Mouse (Mus musculus) stomach, embryonic 15.5 days (tissue): ENCODE results near the gene Afm. TPM values are rescaled to one million over a fixed set of nuclear protein-coding genes. Genes with fewer than 3 reads are reported as not detected.

Experiments
- ATAC-seq: fragments of 200-750 bp; cut with Nextera tagmentation; 2 replicates; pipeline ENCODE4 v1.8.0; 2017; ENCODE audit warnings: low read depth, moderate number of reproducible peaks, moderate TSS enrichment; ENCODE audit not compliant: insufficient read depth, low FRiP score
- H3K27ac ChIP-seq: fragments of 300-500 bp; sonication (generic); 2 replicates; pipeline ENCODE4 v1.5.1; 2015; ENCODE audit warnings: mild to moderate bottlenecking, inconsistent platforms
- H3K27me3 ChIP-seq: fragments of 300-500 bp; sonication (generic); replicated peaks from 2 replicates; pipeline ENCODE4 v1.6.1; 2015; ENCODE audit warnings: inconsistent platforms
- H3K36me3 ChIP-seq: fragments of 300-500 bp; sonication (generic); 2 replicates; pipeline ENCODE4 v1.6.1; 2015; ENCODE audit warnings: inconsistent platforms
- H3K4me1 ChIP-seq: fragments of 300-500 bp; sonication (generic); 2 replicates; pipeline ENCODE4 v1.6.1; 2015; ENCODE audit warnings: inconsistent platforms
- H3K4me2 ChIP-seq: fragments of 300-500 bp; sonication (generic); 2 replicates; pipeline ENCODE4 v1.6.1; 2015; ENCODE audit warnings: mild to moderate bottlenecking, inconsistent platforms
- H3K4me3 ChIP-seq: fragments of 300-500 bp; sonication (generic); replicated peaks from 2 replicates; pipeline ENCODE4 v1.5.1; 2015; ENCODE audit warnings: inconsistent platforms
- H3K9ac ChIP-seq: fragments of 300-500 bp; sonication (generic); 2 replicates; pipeline ENCODE4 v1.6.1; 2015; ENCODE audit warnings: inconsistent platforms
- H3K9me3 ChIP-seq: fragments of 300-500 bp; sonication (generic); 2 replicates; pipeline ENCODE4 v1.6.1; 2016; ENCODE audit warnings: inconsistent platforms
- WGBS: fragments of 180-500 bp; shearing (Covaris S2); methylation state at CpG from one replicate; pipeline ENCODE4 v1.1.7; 2015; 5-methylcytosine and 5-hydroxymethylcytosine counted together
- polyA plus RNA-seq: library from polyadenylated mRNA; unstranded; fragments of >200 nt; fragmentation: Nextera tagmentation; extraction: Ambion mirVana; gene quantifications from 2 replicates; pipeline ENCODE4 v1.2.1, GENCODE M21; 2015

Afm gene
- polyA plus RNA-seq, 1 experiment from 2014 or later, result 6.4 TPM

DNA sequence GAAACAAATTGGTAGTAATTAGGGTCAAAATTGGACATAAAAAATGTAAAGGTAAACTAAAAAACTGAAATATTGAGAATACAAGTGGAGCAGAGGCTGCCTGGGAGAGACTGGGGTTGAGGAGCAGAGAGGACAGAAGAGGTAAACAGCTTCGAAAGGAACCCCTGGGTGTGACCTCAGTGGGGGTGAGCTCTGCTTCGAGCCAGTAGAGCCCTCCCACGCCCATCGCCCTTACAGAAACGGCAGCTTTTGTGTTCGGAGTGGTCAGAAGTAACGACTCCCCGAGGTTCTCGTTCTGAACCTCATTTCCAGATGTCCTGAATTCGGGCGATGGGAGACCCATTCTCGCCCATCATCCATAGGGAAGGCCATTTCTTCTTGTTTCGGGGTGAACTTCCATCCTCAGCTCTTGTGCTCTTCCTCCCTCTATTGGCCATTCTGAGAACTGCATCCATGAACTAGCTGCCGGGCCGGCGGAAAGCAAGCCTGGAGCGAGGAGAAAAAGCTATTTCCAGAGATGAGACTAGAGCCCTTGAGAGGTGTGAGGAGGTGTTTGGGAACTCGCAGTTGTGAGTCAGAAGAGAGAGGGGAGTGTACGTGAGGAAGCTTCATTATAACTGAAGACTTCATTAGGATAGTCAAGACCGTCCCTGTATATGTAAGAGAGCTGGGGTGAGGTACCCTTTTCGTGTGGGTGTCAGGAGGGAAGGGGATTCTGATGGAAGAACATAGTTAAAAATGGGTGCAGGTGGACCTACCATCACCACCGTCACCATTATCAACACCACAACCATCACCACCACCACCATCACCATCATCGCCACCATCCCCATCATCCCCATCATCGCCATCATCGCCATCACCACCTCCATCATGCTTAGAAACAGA is 70.2 kb downstream of the Afm start:
- 24% methylated on average over 25 of the region's 25 CpGs for WGBS
- Histone ChIP-seq H3K36me3 (no peaks in the 10 kb centered on the region), H3K4me2 (peak overlapping the region; percentile 65), H3K9me3 (no peaks in the 10 kb centered on the region), H3K4me3 (peak overlapping the region; percentile 38), H3K27me3 (no peaks in the 10 kb centered on the region), H3K4me1 (0 out of 2 replicates have a peak, but pooled peaks cover 6% of the 10 kb centered on the region), H3K9ac (no peak overlapping the region), H3K27ac (no peak overlapping the region)
- no peak for ATAC-seq

- Histone ChIP-seq H3K9me3 (no peaks in the 10 kb centered on the region), H3K4me3 (no peak overlapping the region), H3K4me2 (no peak overlapping the region), H3K27me3 (no peaks in the 10 kb centered on the region), H3K9ac (no peak overlapping the region), H3K36me3 (no peaks in the 10 kb centered on the region), H3K27ac (no peak overlapping the region), H3K4me1 (0 out of 2 replicates have a peak, but pooled peaks cover 6% of the 10 kb centered on the region)
- ATAC-seq, result no peak
- WGBS, result 82% methylated on average over 10 of the region's 10 CpGs
These were observed 71.9 kb downstream of the Afm start for GRCm38 (mm10) chr5:90590676-90591075.

- no peaks in the 10 kb centered on the region for H3K36me3 ChIP-seq
- no peak overlapping the region for H3K27ac ChIP-seq
- no peak overlapping the region for H3K9ac ChIP-seq
- no peak for ATAC-seq
- no peak overlapping the region for H3K4me2 ChIP-seq
- no peaks in the 10 kb centered on the region for H3K9me3 ChIP-seq
- H3K4me3 ChIP-seq, result no peak overlapping the region
- no peaks in the 10 kb centered on the region for H3K27me3 ChIP-seq
- WGBS, result 64% methylated on average over 6 of the region's 6 CpGs
- 0 out of 2 replicates have a peak, but pooled peaks cover 6% of the 10 kb centered on the region for H3K4me1 ChIP-seq
These were observed 73.2 kb downstream of the Afm start for GRCm38 (mm10) chr5:90591936-90592335.

DNA sequence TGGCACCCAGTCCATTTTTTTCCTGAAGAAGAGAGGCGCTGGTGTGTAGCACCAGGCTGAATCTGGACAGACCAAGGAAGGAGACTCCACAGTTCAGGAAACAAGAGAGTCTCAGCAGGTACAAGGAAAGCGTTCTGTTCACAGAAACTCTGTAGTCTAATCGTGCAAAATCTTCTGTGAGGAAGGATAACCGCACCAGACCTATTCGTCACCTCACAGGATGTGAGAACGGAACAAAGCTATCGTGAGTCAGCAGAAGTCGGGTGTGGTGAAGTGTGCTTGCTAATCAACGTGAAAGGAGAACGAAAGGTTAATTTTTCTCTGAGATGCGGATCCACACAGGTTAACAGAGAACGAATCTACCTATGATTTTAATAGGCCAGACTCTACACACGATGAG is 76.2 kb downstream of the Afm start:
- H3K4me2 ChIP-seq, result no peak overlapping the region
- H3K9me3 ChIP-seq, result no peaks in the 10 kb centered on the region
- 0 out of 2 replicates have a peak, but pooled peaks cover 6% of the 10 kb centered on the region for H3K4me1 ChIP-seq
- no peaks in the 10 kb centered on the region for H3K27me3 ChIP-seq
- no peak overlapping the region for H3K4me3 ChIP-seq
- no peak for ATAC-seq
- 73% methylated on average over 13 of the region's 13 CpGs for WGBS
- H3K9ac ChIP-seq, result no peak overlapping the region
- no peak overlapping the region for H3K27ac ChIP-seq
- H3K36me3 ChIP-seq, result no peaks in the 10 kb centered on the region

DNA sequence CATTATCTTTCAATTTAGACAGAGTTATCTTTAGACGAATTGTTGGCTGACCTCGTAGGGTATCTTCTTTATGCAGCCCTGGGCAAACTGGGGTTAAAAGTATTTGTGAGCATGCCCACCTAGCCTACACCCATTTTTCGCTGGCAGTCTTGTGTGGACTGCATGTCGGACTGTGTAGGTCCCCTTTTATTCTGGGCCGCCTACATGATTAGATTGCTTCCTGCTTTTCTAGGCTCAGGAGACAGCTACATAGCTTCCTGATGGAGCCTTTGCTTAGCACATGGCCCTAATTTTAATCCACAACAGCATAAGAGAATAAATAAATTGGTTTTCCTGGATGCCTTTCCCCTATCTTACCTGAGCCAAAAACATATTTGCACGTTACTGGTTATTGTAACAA is 77.4 kb downstream of the Afm start:
- H3K4me3 ChIP-seq, result no peak overlapping the region
- H3K9ac ChIP-seq, result no peak overlapping the region
- ATAC-seq, result no peak
- H3K27me3 ChIP-seq, result no peaks in the 10 kb centered on the region
- H3K4me2 ChIP-seq, result no peak overlapping the region
- no peaks in the 10 kb centered on the region for H3K9me3 ChIP-seq
- no peaks in the 10 kb centered on the region for H3K36me3 ChIP-seq
- no peak overlapping the region for H3K27ac ChIP-seq
- WGBS, result 76% methylated on average over 6 of the region's 6 CpGs
- H3K4me1 ChIP-seq, result 0 out of 2 replicates have a peak, but pooled peaks cover 6% of the 10 kb centered on the region

- no peak overlapping the region for H3K4me3 ChIP-seq
- no peak overlapping the region for H3K9ac ChIP-seq
- no peak overlapping the region for H3K27ac ChIP-seq
- 17% methylated on average over 6 of the region's 6 CpGs for WGBS
- no peaks in the 10 kb centered on the region for H3K9me3 ChIP-seq
- ATAC-seq, result no peak
- no peaks in the 10 kb centered on the region for H3K36me3 ChIP-seq
- H3K4me1 ChIP-seq, result no peaks in the 10 kb centered on the region
- no peaks in the 10 kb centered on the region for H3K27me3 ChIP-seq
- H3K4me2 ChIP-seq, result no peak overlapping the region
These were observed 82.7 kb downstream of the Afm start for GRCm38 (mm10) chr5:90601469-90601868.

Other genes starting within 250 kb of the Afm start
- 23.9 and 25.3 TPM in 2 replicates for gene Ankrd17, start 152.4 kb upstream of the Afm start, polyA plus RNA-seq
- gene Gm9958, start 151.7 kb upstream of the Afm start, polyA plus RNA-seq, result 7.1 and 7.5 TPM in 2 replicates
- 83.4 and 276 TPM in 2 replicates for gene Alb, start 58.0 kb upstream of the Afm start, polyA plus RNA-seq
- 254 and 621 TPM in 2 replicates for gene Afp, start 28.2 kb upstream of the Afm start, polyA plus RNA-seq
- 0.09 and 0.12 TPM in 2 replicates for gene 5830473C10Rik, start 42.2 kb downstream of the Afm start, polyA plus RNA-seq
- gene Rassf6, start 121.7 kb downstream of the Afm start, polyA plus RNA-seq, result 12.2 and 12.8 TPM in 2 replicates
- gene Cxcl5, start 240.4 kb downstream of the Afm start, polyA plus RNA-seq, result 0.17 and 0.32 TPM in 2 replicates
- 3.8 and 4.8 TPM in 2 replicates for gene Ppbp, start 249.6 kb downstream of the Afm start, polyA plus RNA-seq